In genomic region chr6:56616982-56617613, GRCm38 (mm10) we compare ENCODE assay signal across 9 mouse cellular contexts. TPM values are rescaled to one million over a fixed set of nuclear protein-coding genes. Genes with fewer than 3 reads are reported as not detected.
A peak's percentile ranks its signal among the peaks of the same experiment; 100 is the strongest.
DNase-seq lines count a peak whose midpoint lies in the region; ATAC-seq and TF ChIP-seq lines count a peak whose summit lies in the region.
"Had no signal": no experiment of that assay in that cellular context is flagged by ENCODE, and none has a peak within 500 bp of the region (broad histone marks: within the 10 kb centered on the region; RNA-seq: fewer than 3 reads in every experiment).

No protein-coding gene starts in this region.

- H3K4me1 ChIP-seq in forebrain, embryonic 12.5 days = peaks cover 14% of the 10 kb centered on the region
- H3K4me1 ChIP-seq in hindbrain, embryonic 14.5 days (replicated peaks; ENCODE audit: control insufficient read depth, insufficient read depth, low read length) = 0 out of 2 replicates have a peak, but pooled peaks cover 9% of the 10 kb centered on the region
- peaks cover 2% of the 10 kb centered on the region; the same call in 1 of the 2 replicates for H3K4me1 ChIP-seq in liver, adult 2 months (ENCODE audit: control insufficient read depth, insufficient read depth, low read length)
- H3K4me1 ChIP-seq in neural tube, embryonic 13.5 days (replicated peaks) = peaks cover 15% of the 10 kb centered on the region

- peak; percentile 7 to 9 for DNase-seq in layer of hippocampus, adult 2 months (ENCODE audit: low spot score in 2 of 2)
- DNase-seq in layer of hippocampus, postnatal 36 days = no peak
- DNase-seq in hindbrain, embryonic 14.5 days (ENCODE audit: low spot score) = peak; percentile 47
- DNase-seq in liver, adult 2 months (ENCODE audit: extremely low read depth, low read depth, low spot score) = peak; percentile 36
- DNase-seq in adrenal gland, postnatal 4 days (ENCODE audit: low spot score in 2 of 2) = no peak
- DNase-seq in spleen, postnatal 4 days (ENCODE audit: low spot score in 2 of 2) = no peak

- no peaks in the 10 kb centered on the region for H3K79me2 ChIP-seq in liver, adult 2 months (ENCODE audit: control insufficient read depth, insufficient read depth, low read length)

- no peak overlapping the region for H3K4me3 ChIP-seq in layer of hippocampus, adult 2 months
- H3K4me3 ChIP-seq in forebrain, embryonic 12.5 days (replicated peaks) = no peak overlapping the region
- H3K4me3 ChIP-seq in hindbrain, embryonic 14.5 days (replicated peaks; ENCODE audit: low read length) = no peak overlapping the region
- H3K4me3 ChIP-seq in liver, adult 2 months (ENCODE audit: insufficient read depth, low read depth, low read length) = no peak overlapping the region
- H3K4me3 ChIP-seq in neural tube, embryonic 13.5 days = no peak overlapping the region

- no peak for TF ChIP-seq POLR2A in liver, adult 2 months (IDR thresholded peaks at IDR 0.05; ENCODE audit: extremely low read depth, insufficient read depth, low read length)

- WGBS in forebrain, embryonic 12.5 days = 27% methylated on average over 7 of the region's 7 CpGs
- WGBS in hindbrain, embryonic 14.5 days = 22% methylated on average over 7 of the region's 7 CpGs
- WGBS in liver, adult 2 months = 46% methylated on average over 7 of the region's 7 CpGs
- WGBS in neural tube, embryonic 13.5 days = 26% methylated on average over 7 of the region's 7 CpGs

- no peak for TF ChIP-seq CTCF in layer of hippocampus, adult 2 months (conservative IDR thresholded peaks at IDR 0.05)
- no peak for TF ChIP-seq CTCF in liver, adult 2 months (IDR thresholded peaks at IDR 0.05; ENCODE audit: low read depth, low read length)

- H3K36me3 ChIP-seq in forebrain, embryonic 12.5 days (replicated peaks) = no peaks in the 10 kb centered on the region
- H3K36me3 ChIP-seq in hindbrain, embryonic 14.5 days (replicated peaks; ENCODE audit: control insufficient read depth, insufficient read depth) = no peaks in the 10 kb centered on the region
- H3K36me3 ChIP-seq in liver, adult 2 months (ENCODE audit: control insufficient read depth, insufficient read depth, low read length) = no peaks in the 10 kb centered on the region
- no peaks in the 10 kb centered on the region for H3K36me3 ChIP-seq in neural tube, embryonic 13.5 days
- H3K36me3 ChIP-seq: G1E had no signal

- H3K27ac ChIP-seq in layer of hippocampus, adult 2 months = no peak overlapping the region
- peak overlapping the region; percentile 65 for H3K27ac ChIP-seq in forebrain, embryonic 12.5 days
- H3K27ac ChIP-seq in hindbrain, embryonic 14.5 days = peak overlapping the region; percentile 57; the same call in 1 of the 2 replicates
- H3K27ac ChIP-seq in liver, adult 2 months (replicated peaks; ENCODE audit: insufficient read depth, low read depth, low read length) = no peak overlapping the region
- H3K27ac ChIP-seq in neural tube, embryonic 13.5 days (replicated peaks) = peak overlapping the region; percentile 40; the same call in 1 of the 2 replicates

- no peak overlapping the region for H3K4me2 ChIP-seq in forebrain, embryonic 12.5 days
- no peak overlapping the region for H3K4me2 ChIP-seq in hindbrain, embryonic 14.5 days (replicated peaks)
- H3K4me2 ChIP-seq in neural tube, embryonic 13.5 days = no peak overlapping the region

- H3K9ac ChIP-seq in forebrain, embryonic 12.5 days = no peak overlapping the region
- no peak overlapping the region for H3K9ac ChIP-seq in hindbrain, embryonic 14.5 days
- no peak overlapping the region for H3K9ac ChIP-seq in liver, adult 2 months (ENCODE audit: low read depth, low read length)
- no peak overlapping the region for H3K9ac ChIP-seq in neural tube, embryonic 13.5 days

- no peaks in the 10 kb centered on the region for H3K27me3 ChIP-seq in forebrain, embryonic 12.5 days
- H3K27me3 ChIP-seq in hindbrain, embryonic 14.5 days (ENCODE audit: control insufficient read depth, insufficient read depth, low read length) = no peaks in the 10 kb centered on the region
- no peaks in the 10 kb centered on the region for H3K27me3 ChIP-seq in liver, adult 2 months (ENCODE audit: control insufficient read depth, insufficient read depth, low read length)
- H3K27me3 ChIP-seq in neural tube, embryonic 13.5 days = no peaks in the 10 kb centered on the region

- no peaks in the 10 kb centered on the region for H3K9me3 ChIP-seq in forebrain, embryonic 12.5 days
- H3K9me3 ChIP-seq in hindbrain, embryonic 14.5 days (ENCODE audit: control insufficient read depth, low read length) = no peaks in the 10 kb centered on the region
- H3K9me3 ChIP-seq in neural tube, embryonic 13.5 days = no peaks in the 10 kb centered on the region
- H3K9me3 ChIP-seq: G1E had no signal

- peak; percentile 79 for ATAC-seq in forebrain, embryonic 12.5 days (ENCODE audit: low FRiP score)
- ATAC-seq in hindbrain, embryonic 14.5 days (ENCODE audit: low FRiP score) = peak; percentile 70
- ATAC-seq in neural tube, embryonic 13.5 days (ENCODE audit: low read depth) = peak; percentile 84

RNA-seq across cellular contexts. Expression of gene Pde1c, which starts 48.2 kb away (rescaled TPM):
- total RNA-seq in layer of hippocampus, adult 2 months (2021) = 1 to 10 TPM; 3.1 to 3.5 TPM
- total RNA-seq in layer of hippocampus, postnatal 36 days (2021) = 1 to 10 TPM; 3.6 to 3.7 TPM
- polyA plus RNA-seq in forebrain, embryonic 12.5 days (2016; fragmentation: Nextera tagmentation; extraction: Ambion mirVana) = 9.3 and 9.7 TPM in 2 replicates
- 13.2 and 18.1 TPM in 2 replicates for polyA plus RNA-seq in hindbrain, embryonic 14.5 days (2014; fragmentation: Nextera tagmentation; extraction: Ambion mirVana)
- 0.37 and 0.54 TPM in 2 replicates for total RNA-seq in liver, adult 2 months (2014; rRNA removed)
- 0.09 TPM in 1 of 2 replicates, not detected in the other for polyA plus RNA-seq in liver, adult 2 months (2012; rRNA removed)
- 8.5 and 9.8 TPM in 2 replicates for polyA plus RNA-seq in neural tube, embryonic 13.5 days (2015; fragmentation: Nextera tagmentation; extraction: Ambion mirVana)
- 1 to 10 TPM in 1 of 2 experiments, under 1 TPM in 1; 0.98 to 1.4 TPM for total RNA-seq in adrenal gland, postnatal 4 days (2021)
- polyA plus RNA-seq: G1E had no signal

Comparison
In these comparisons a context has a peak if more than half of its experiments do, and no peak if none do; other contexts are left out.
1. DNase-seq: peak in layer of hippocampus, adult 2 months (2 of 2), hindbrain, embryonic 14.5 days (single experiment) and liver, adult 2 months (single experiment); none in layer of hippocampus, postnatal 36 days (0 of 2), adrenal gland, postnatal 4 days (0 of 2) and spleen, postnatal 4 days (0 of 2).
2. H3K27ac ChIP-seq: peak in forebrain, embryonic 12.5 days (single experiment), hindbrain, embryonic 14.5 days (single experiment) and neural tube, embryonic 13.5 days (single experiment); none in layer of hippocampus, adult 2 months (single experiment) and liver, adult 2 months (single experiment).
3. Peak in every context shown above with its lines, with median percentiles within 50 percentile points of each other: ATAC-seq.